Mouse (Mus musculus): Measurements from ENCODE around the gene Mfng. TPM values are rescaled to one million over a fixed set of nuclear protein-coding genes. Genes with fewer than 3 reads are reported as not detected.
A peak's percentile ranks its signal among the peaks of the same experiment; 100 is the strongest.

Mfng gene
- polyA plus RNA-seq, 1 experiment from 2014 or later, result 21.3 TPM

DNA sequence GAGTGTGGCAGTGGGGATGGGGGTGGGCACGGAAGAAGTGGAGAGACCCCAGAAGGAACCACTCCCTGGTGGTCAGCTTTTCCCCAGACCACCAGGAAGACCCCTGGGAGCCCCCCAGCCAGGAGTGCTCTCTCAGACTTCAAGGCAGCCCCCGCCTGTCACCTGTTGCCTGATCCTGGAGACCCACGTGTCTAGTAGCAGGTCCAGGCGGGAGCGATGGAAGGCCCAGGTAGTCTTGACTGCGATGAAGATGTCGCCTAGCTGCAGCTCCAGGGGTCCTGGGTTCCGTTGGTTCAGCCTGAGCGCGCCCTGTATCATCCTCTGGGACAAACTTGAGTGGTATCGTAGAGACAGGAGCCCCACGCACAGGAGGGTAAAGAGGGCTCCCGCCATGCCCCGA is 419 bp downstream of the Mfng start:
- Histone ChIP-seq H3K4me2 (replicated peaks) (peak overlapping the region; percentile 30), H3K4me1 (peaks cover 18% of the 10 kb centered on the region)

DNA sequence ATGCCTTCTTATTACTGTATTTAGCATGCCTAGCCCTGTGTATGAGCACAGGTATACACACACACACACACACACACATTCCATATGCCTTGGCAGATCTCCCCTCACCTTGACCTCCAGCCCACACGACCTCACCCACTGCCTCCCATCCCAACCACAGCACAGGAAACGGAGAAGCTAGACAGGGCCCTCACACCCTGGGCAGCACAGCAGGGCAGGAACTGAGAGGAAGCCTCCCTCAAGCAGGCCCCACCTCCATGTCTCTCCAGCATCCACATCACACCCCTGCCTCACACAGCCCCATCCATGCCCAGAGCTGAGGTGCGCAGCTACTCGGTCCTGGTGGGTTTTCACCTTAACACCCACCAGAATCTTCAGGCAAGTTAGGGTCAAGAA is 909 bp downstream of the Mfng start:
- Histone ChIP-seq H3K9ac (no peak overlapping the region), H3K36me3 (no peaks in the 10 kb centered on the region), H3K4me2 (replicated peaks) (peak overlapping the region; percentile 30; the same call in 1 of the 2 replicates), H3K27me3 (no peaks in the 10 kb centered on the region), H3K27ac (replicated peaks) (peak overlapping the region; percentile 34), H3K9me3 (replicated peaks) (no peaks in the 10 kb centered on the region), H3K4me1 (peaks cover 18% of the 10 kb centered on the region), H3K4me3 (replicated peaks) (peak overlapping the region; percentile 28)
- 44% methylated on average over 4 of the region's 4 CpGs for WGBS
- ATAC-seq (ENCODE audit: insufficient number of reproducible peaks, low FRiP score, low TSS enrichment, low read depth), result peak; percentile 13; the same call in 1 of the 2 replicates

More for the DNA sequence above, 419 bp downstream of the Mfng start:
- H3K9ac ChIP-seq, result no peak overlapping the region
- WGBS, result 39% methylated on average over 14 of the region's 14 CpGs
- H3K36me3 ChIP-seq, result no peaks in the 10 kb centered on the region
- no peak for ATAC-seq (ENCODE audit: insufficient number of reproducible peaks, low FRiP score, low TSS enrichment, low read depth)
- H3K27me3 ChIP-seq, result no peaks in the 10 kb centered on the region
- peak overlapping the region; percentile 34; the same call in 1 of the 2 replicates for H3K27ac ChIP-seq (replicated peaks)
- no peaks in the 10 kb centered on the region for H3K9me3 ChIP-seq (replicated peaks)
- H3K4me3 ChIP-seq (replicated peaks), result peak overlapping the region; percentile 28

DNA sequence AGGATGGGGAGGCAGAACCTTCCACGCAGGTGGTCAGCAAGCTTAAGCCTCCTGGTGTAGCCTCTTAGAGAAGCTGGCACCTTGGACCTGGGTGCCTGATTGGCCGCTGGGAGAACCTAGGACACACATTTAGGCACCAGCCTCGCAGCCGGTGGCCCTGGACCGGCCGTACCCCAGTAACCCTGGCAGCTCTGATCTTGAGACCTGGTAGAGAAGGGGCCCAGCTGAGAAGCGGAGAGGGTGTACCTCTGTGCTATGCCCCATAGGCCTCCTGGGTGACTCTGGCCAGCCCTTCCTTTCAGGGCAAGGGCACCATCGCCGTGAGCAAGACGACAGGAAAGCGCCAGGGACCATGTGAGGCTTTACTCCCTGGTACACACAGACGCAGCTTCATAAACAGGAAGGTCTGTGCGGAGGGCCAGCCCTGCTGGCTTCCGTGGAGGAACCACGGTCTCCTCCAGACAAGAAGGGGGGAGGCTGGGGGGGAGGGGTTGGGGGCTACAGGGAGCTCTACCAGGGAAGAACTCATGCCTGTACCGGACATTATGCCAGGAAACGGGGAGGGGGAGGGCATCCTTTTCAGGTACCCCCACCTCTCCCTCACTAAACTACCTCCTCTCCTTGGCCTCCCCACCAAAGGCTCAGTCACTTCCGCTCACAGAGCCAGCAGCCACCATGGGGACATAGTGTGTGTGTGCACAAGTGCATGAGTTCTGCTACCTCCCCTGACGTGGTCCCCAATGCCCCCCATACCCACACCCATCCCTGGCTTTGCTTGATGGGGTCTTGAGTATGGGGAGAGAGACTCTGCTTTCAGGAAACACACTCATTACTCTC is 1.5 kb downstream of the Mfng start:
- peak overlapping the region; percentile 28 for H3K4me3 ChIP-seq (replicated peaks)
- WGBS, result 58% methylated on average over 19 of the region's 19 CpGs
- no peaks in the 10 kb centered on the region for H3K27me3 ChIP-seq

DNA sequence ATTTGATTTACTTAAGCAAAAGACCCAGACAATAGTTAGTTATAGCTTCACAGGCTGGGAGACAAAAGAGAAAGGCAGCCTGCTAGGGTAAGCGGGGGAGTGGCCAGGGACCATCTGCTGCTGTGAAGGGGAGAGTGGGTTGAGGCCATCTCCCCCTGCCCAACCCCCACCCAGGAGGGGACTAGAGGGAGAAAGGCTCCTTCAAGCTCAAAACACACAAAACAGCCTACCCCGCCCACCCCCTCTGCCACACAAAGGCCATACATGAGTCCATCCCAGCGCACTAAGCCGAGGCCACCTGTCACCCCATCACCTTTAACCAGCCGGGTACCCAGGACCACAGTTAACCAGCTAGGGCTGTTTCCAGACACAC is 2.3 kb downstream of the Mfng start:
- no peak overlapping the region for H3K27ac ChIP-seq (replicated peaks)

More for the DNA sequence above, 1.5 kb downstream of the Mfng start:
- ATAC-seq (ENCODE audit: insufficient number of reproducible peaks, low FRiP score, low TSS enrichment, low read depth), result no peak
- Histone ChIP-seq H3K9ac (no peak overlapping the region), H3K9me3 (replicated peaks) (no peaks in the 10 kb centered on the region), H3K36me3 (no peaks in the 10 kb centered on the region), H3K4me1 (peaks cover 18% of the 10 kb centered on the region), H3K4me2 (replicated peaks) (peak overlapping the region; percentile 15; the same call in 1 of the 2 replicates), H3K27ac (replicated peaks) (peak overlapping the region; percentile 45)

DNA sequence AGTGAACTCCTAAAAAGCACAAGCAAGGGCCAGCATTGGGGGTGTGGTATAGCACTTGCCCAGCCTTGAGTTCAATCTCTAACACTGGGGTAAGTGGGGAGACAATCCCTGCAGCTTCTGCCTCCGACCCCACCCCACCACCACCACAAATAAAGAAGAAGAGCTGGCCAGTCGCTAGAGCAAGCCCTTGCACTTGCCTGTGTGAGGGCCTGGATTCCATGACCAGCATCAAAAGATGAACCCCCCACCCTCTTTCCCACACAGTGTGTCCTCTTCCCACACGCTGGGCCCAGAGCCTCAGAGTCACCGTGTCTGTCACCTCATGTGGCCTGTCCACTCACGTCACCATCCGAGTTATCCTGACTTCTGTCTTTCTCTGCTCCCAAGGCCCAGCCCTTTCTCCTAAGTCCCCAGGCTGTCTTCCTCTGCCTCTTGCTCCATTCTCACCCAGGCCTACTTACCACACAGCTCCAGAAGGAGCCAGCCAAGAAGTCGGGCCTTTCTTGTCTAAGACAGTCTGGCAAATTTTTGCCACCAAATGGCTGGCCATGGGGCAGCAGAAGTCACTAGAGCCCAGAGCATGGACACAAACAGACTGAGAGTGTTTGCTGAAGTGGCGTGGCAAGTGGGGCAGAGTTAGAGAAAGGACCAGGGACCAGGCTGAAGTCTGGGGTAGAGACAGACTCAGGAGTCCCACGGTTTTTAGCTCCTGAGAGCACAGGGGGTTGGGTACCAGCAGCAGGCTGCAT is 2.9 kb downstream of the Mfng start:
- no peak overlapping the region for H3K27ac ChIP-seq (replicated peaks)
- 0 out of 2 replicates have a peak overlapping the region, but pooled peaks have one; percentile 15 for H3K4me2 ChIP-seq (replicated peaks)
- no peaks in the 10 kb centered on the region for H3K9me3 ChIP-seq (replicated peaks)
- H3K9ac ChIP-seq, result no peak overlapping the region
- H3K4me3 ChIP-seq (replicated peaks), result no peak overlapping the region
- no peaks in the 10 kb centered on the region for H3K36me3 ChIP-seq
- H3K27me3 ChIP-seq, result no peaks in the 10 kb centered on the region
- peaks cover 18% of the 10 kb centered on the region for H3K4me1 ChIP-seq
- WGBS, result 63% methylated on average over 9 of the region's 9 CpGs
- ATAC-seq (ENCODE audit: insufficient number of reproducible peaks, low FRiP score, low TSS enrichment, low read depth), result no peak

More for the DNA sequence above, 2.3 kb downstream of the Mfng start:
- Histone ChIP-seq H3K4me1 (peaks cover 18% of the 10 kb centered on the region), H3K4me3 (replicated peaks) (peak overlapping the region; percentile 28), H3K9ac (no peak overlapping the region), H3K27me3 (no peaks in the 10 kb centered on the region), H3K4me2 (replicated peaks) (peak overlapping the region; percentile 15; the same call in 1 of the 2 replicates), H3K36me3 (no peaks in the 10 kb centered on the region), H3K9me3 (replicated peaks) (no peaks in the 10 kb centered on the region)
- no peak for ATAC-seq (ENCODE audit: insufficient number of reproducible peaks, low FRiP score, low TSS enrichment, low read depth)
- 37% methylated on average over 5 of the region's 5 CpGs for WGBS

DNA sequence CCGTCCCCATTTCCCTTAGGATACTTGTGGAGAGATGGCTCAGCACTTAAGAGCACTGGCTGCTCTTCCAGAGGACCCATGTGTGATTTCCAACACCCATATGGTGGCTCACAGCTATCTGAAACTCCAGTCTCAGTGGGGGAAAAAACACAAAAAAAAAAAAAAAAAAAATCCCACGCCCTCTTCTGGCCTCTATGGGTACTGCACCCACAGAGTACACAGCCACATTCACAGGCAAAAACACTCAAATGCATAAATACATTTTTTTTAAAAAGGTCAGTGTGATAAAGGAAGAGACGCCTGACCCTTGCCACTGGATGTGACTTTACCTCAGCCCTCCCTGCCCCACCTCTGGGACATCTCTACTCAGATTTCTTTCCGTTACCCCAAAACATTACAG is 4.2 kb downstream of the Mfng start:
- Histone ChIP-seq H3K4me1 (peaks cover 18% of the 10 kb centered on the region), H3K4me3 (replicated peaks) (no peak overlapping the region), H3K4me2 (replicated peaks) (no peak overlapping the region), H3K36me3 (no peaks in the 10 kb centered on the region), H3K27me3 (no peaks in the 10 kb centered on the region), H3K27ac (replicated peaks) (no peak overlapping the region), H3K9me3 (replicated peaks) (no peaks in the 10 kb centered on the region), H3K9ac (no peak overlapping the region)
- WGBS, result 89% methylated on average over 4 of the region's 4 CpGs
- ATAC-seq (ENCODE audit: insufficient number of reproducible peaks, low FRiP score, low TSS enrichment, low read depth), result no peak

DNA sequence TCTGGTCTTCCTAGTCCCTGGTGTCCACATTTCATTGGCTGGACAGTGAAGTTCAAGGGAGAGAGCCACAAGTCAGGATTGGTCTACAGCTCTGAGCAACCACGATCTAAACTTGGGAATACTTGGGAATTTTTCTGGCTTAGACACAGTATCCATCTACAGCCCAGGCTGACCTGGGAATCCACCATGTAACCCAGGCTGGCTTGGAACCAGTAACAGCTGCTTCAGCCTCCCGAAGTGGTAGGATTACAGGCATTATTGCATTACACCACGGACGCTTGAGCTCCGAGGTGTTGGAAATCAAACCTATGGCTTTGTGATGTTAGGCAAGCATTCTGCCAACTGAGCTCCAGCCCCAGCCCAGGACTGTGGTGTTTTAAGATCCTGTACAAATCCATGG is 9.6 kb downstream of the Mfng start:
- 56% methylated on average over 5 of the region's 5 CpGs for WGBS
- Histone ChIP-seq H3K27me3 (no peaks in the 10 kb centered on the region), H3K36me3 (no peaks in the 10 kb centered on the region), H3K4me2 (replicated peaks) (no peak overlapping the region), H3K4me3 (replicated peaks) (no peak overlapping the region), H3K9ac (no peak overlapping the region), H3K27ac (replicated peaks) (no peak overlapping the region), H3K9me3 (replicated peaks) (no peaks in the 10 kb centered on the region), H3K4me1 (peaks cover 4% of the 10 kb centered on the region; the same call in 1 of the 2 replicates)
- peak; percentile 6; the same call in 1 of the 2 replicates for ATAC-seq (ENCODE audit: insufficient number of reproducible peaks, low FRiP score, low TSS enrichment, low read depth)

DNA sequence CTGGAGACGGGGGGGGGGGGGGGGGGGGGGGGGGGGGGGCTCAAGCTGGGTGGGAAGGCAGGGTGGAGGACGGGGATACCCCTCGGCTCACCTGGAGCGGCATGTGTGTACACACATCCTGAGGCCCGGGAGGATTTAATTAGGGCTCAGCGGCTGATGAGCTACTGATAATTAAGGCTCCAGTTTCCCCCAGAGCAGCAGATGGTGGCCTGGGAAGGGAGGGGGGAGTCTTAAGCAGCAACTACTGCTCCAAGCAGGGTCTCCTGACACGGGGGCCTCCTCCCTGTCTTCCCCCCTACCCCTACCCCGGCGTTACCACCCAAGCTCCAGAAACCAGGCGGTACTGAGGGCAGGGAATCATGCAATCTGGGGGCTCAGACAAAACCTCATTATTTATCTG is 10.1 kb downstream of the Mfng start:
- Histone ChIP-seq H3K27me3 (no peaks in the 10 kb centered on the region), H3K4me2 (replicated peaks) (no peak overlapping the region), H3K4me1 (peaks cover 4% of the 10 kb centered on the region; the same call in 1 of the 2 replicates), H3K27ac (replicated peaks) (no peak overlapping the region), H3K9me3 (replicated peaks) (no peaks in the 10 kb centered on the region), H3K4me3 (replicated peaks) (no peak overlapping the region), H3K36me3 (no peaks in the 10 kb centered on the region), H3K9ac (no peak overlapping the region)
- WGBS, result 12% methylated on average over 9 of the region's 10 CpGs
- 0 out of 2 replicates have a peak, but pooled peaks have one; percentile 9 for ATAC-seq (ENCODE audit: insufficient number of reproducible peaks, low FRiP score, low TSS enrichment, low read depth)

DNA sequence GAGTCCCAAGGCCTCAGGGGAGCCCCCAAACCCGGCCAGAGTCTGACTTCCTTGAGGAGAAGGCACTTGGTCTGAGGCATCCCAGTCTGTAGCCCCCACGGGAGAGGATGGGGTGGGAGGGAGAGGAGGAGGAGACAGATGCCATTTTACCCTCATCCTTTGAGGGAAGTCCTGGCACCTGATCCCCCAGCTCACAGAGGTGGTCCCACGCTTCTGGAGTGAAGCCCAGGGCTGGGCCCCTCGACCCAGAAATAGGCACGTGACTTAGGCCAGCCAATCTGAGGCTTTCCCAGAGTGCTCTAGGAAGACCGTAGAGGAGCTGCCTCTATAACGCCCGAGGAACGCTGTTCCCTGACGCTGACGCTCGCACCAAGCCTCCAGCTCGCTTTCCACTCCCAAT is 12.2 kb downstream of the Mfng start:
- H3K27me3 ChIP-seq, result no peaks in the 10 kb centered on the region
- WGBS, result 80% methylated on average over 13 of the region's 13 CpGs
- H3K9ac ChIP-seq, result no peak overlapping the region
- H3K9me3 ChIP-seq (replicated peaks), result no peaks in the 10 kb centered on the region
- no peak for ATAC-seq (ENCODE audit: insufficient number of reproducible peaks, low FRiP score, low TSS enrichment, low read depth)
- no peak overlapping the region for H3K4me2 ChIP-seq (replicated peaks)
- peaks cover 4% of the 10 kb centered on the region; the same call in 1 of the 2 replicates for H3K4me1 ChIP-seq
- H3K36me3 ChIP-seq, result no peaks in the 10 kb centered on the region
- no peak overlapping the region for H3K27ac ChIP-seq (replicated peaks)
- H3K4me3 ChIP-seq (replicated peaks), result no peak overlapping the region

DNA sequence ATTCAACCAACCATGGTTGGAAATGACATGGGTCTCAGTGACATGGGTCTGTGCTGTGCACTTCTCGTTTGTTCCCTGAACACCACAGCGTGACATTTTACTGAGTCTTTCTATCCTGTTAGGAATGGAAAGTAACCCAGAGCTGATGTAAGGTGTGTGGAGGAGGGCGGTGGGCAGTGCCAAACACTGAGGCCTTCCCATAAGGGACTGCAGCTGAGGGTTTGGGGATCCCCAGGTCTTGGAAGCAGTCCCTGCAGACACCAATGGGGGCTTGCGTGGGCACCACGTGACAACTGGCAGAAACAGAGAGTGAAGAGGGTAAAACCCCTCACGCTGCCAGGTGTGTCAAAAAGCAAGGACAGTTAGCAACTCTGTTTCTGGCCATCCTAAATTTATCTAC is 15.1 kb downstream of the Mfng start:
- 85% methylated on average over 6 of the region's 6 CpGs for WGBS
- no peaks in the 10 kb centered on the region for H3K36me3 ChIP-seq
- H3K4me3 ChIP-seq (replicated peaks), result no peak overlapping the region
- ATAC-seq (ENCODE audit: insufficient number of reproducible peaks, low FRiP score, low TSS enrichment, low read depth), result no peak
- no peaks in the 10 kb centered on the region for H3K9me3 ChIP-seq (replicated peaks)
- H3K9ac ChIP-seq, result no peak overlapping the region
- no peaks in the 10 kb centered on the region; the same call in 1 of the 2 replicates for H3K4me1 ChIP-seq
- H3K27me3 ChIP-seq, result no peaks in the 10 kb centered on the region
- H3K27ac ChIP-seq (replicated peaks), result no peak overlapping the region
- H3K4me2 ChIP-seq (replicated peaks), result no peak overlapping the region

DNA sequence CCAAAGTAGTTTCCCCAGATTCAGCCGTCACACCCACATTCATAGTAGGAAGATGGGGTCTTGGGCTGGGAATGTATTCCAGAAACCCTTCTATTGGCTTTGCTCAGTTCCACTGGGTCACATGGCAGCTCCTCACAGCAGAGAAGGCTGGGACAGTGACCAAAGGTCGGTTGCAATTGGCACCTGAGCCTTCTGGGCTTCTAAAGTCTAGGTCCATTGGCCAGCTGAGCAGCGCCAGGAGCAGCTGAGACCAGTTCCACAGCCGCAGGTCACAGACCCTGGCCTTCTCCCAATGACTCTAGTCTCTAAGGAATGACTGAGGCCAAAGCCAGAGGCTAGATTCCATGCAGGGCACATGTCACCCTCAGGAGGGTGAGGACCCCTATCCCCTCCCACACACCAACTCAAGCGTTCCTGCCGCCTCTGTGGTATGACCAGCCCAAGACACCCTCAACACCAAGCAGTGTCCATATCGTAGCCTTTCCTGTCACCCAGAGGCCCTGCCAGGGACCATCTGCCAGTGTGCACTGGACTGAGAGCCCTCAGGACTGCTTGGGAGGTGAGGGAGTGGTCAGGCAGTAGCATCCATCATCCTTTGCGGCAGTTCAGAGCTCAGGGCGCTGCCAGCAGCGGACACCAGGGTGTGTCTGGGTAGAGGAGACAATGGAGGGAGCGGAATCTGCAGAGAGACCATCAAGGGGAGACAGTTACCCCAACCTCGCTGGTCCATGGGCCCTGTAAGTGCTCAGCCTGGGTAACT is 17.1 kb downstream of the Mfng start:
- H3K9me3 ChIP-seq (replicated peaks), result no peaks in the 10 kb centered on the region
- no peaks in the 10 kb centered on the region for H3K27me3 ChIP-seq
- no peak overlapping the region for H3K9ac ChIP-seq
- H3K27ac ChIP-seq (replicated peaks), result no peak overlapping the region
- no peaks in the 10 kb centered on the region for H3K4me1 ChIP-seq
- no peak overlapping the region for H3K4me3 ChIP-seq (replicated peaks)
- no peak overlapping the region for H3K4me2 ChIP-seq (replicated peaks)
- no peaks in the 10 kb centered on the region for H3K36me3 ChIP-seq
- ATAC-seq (ENCODE audit: insufficient number of reproducible peaks, low FRiP score, low TSS enrichment, low read depth), result no peak
- 74% methylated on average over 12 of the region's 12 CpGs for WGBS

All from embryonic facial prominence, embryonic 15.5 days (tissue).